Mouse (Mus musculus): ENCODE results near the gene Fbxo45. TPM values are rescaled to one million over a fixed set of nuclear protein-coding genes. Genes with fewer than 3 reads are reported as not detected.

Gene Fbxo45
- total and polyA plus RNA-seq, 3 experiments, result 21.4 to 24.4 (median 22.4) TPM

GRCm38 (mm10) chr16:32277308-32278256 lies 30.6 kb upstream of the Fbxo45 start, which contains the start of gene Rnf168 (continued):
- no peak for TF ChIP-seq POLR2AphosphoS2 (IDR thresholded peaks at IDR 0.05; ENCODE audit: low read depth, low read length)
- no peak for TF ChIP-seq ZKSCAN1 (IDR thresholded peaks at IDR 0.05; ENCODE audit: borderline replicate concordance, low read depth, low read length)
- TF ChIP-seq MEF2A (IDR thresholded peaks at IDR 0.05; ENCODE audit: borderline replicate concordance, low read depth, low read length), result peak; percentile 72; the same call in 1 of the 2 replicates
- TF ChIP-seq RAD21 (IDR thresholded peaks at IDR 0.05; ENCODE audit: low read depth, low read length), result no peak
- TF ChIP-seq CTCF (conservative IDR thresholded peaks at IDR 0.05 in 1 of 2, IDR thresholded peaks at IDR 0.05 in 1 of 2; ENCODE audit: low read depth in 2 of 2, low read length in 2 of 2), result no peak
- no peak for TF ChIP-seq SMC3 (IDR thresholded peaks at IDR 0.05; ENCODE audit: low read depth, low read length)
- TF ChIP-seq UBTF (IDR thresholded peaks at IDR 0.05; ENCODE audit: low read depth, low read length), result peak; percentile 99
- no peak for TF ChIP-seq ZNF384 (IDR thresholded peaks at IDR 0.05; ENCODE audit: low read depth, low read length)
- peak; percentile 82 for TF ChIP-seq TCF12 (IDR thresholded peaks at IDR 0.05; ENCODE audit: low read depth, low read length)
- TF ChIP-seq MAFK (IDR thresholded peaks at IDR 0.05; ENCODE audit: insufficient replicate concordance, low read length), result peak; percentile 65; the same call in 1 of the 2 replicates
- no peak for TF ChIP-seq USF2 (conservative IDR thresholded peaks at IDR 0.05; ENCODE audit: low read depth, low read length)

GRCm38 (mm10) chr16:32275830-32276229 lies 28.9 kb upstream of the Fbxo45 start:
- in situ Hi-C loops (cut with MboI; ENCODE audit: low pct_ligation_motif_present, low pct_unique_long_range_greater_than_20kb, low sequenced_read_pairs), result no loop called here
- peaks cover 32% of the 10 kb centered on the region for H3K79me2 ChIP-seq (replicated peaks; ENCODE audit: control insufficient read depth, extremely low read depth, insufficient read depth, poor library complexity, severe bottlenecking)
- no peak overlapping the region for H3K4me3 ChIP-seq (replicated peaks in 1 of 3; ENCODE audit: low read depth in 2 of 3, low read length in 2 of 3, poor library complexity in 1 of 3)
- H3K36me3 ChIP-seq (replicated peaks in 1 of 2; ENCODE audit: control insufficient read depth in 1 of 2, insufficient read depth in 1 of 2, low read length in 1 of 2), result peaks cover 8 to 15% of the 10 kb centered on the region in 2 experiments
- TF ChIP-seq RCOR1 (conservative IDR thresholded peaks at IDR 0.05; ENCODE audit: low read depth, low read length), result no peak
- no peak for TF ChIP-seq MYC (IDR thresholded peaks at IDR 0.05; ENCODE audit: low read depth, low read length)
- peak; percentile 68 for TF ChIP-seq ZNF384 (IDR thresholded peaks at IDR 0.05; ENCODE audit: low read depth, low read length)
- TF ChIP-seq TBP (conservative IDR thresholded peaks at IDR 0.05; ENCODE audit: low read depth, low read length), result no peak
- TF ChIP-seq ZMIZ1 (IDR thresholded peaks at IDR 0.05; ENCODE audit: low read depth, low read length), result no peak
- TF ChIP-seq ELF1 (IDR thresholded peaks at IDR 0.05; ENCODE audit: low read depth, low read length), result no peak
- DNase-seq (ENCODE audit: extremely low read depth), result peak; percentile 28
- H3K4me2 ChIP-seq (ENCODE audit: insufficient read depth, low read depth, poor library complexity, severe bottlenecking), result no peak overlapping the region
- no peak overlapping the region for H3K9ac ChIP-seq (ENCODE audit: insufficient read depth, low read depth)
- peaks cover 11% of the 10 kb centered on the region for H3K9me3 ChIP-seq (replicated peaks; ENCODE audit: low read length)
- H3K27me3 ChIP-seq (replicated peaks), result no peaks in the 10 kb centered on the region
- dilution Hi-C loops (cut with MboI; ENCODE audit: extremely low pct_ligation_motif_present, extremely low pct_unique_long_range_greater_than_20kb, low sequenced_read_pairs), result no loop called here
- H3K27ac ChIP-seq (ENCODE audit: insufficient read depth, low read depth), result no peak overlapping the region
- H3K4me1 ChIP-seq (ENCODE audit: control insufficient read depth in 1 of 2, insufficient read depth in 2 of 2), result peaks cover 11 to 28% of the 10 kb centered on the region in 2 experiments
